Mouse (Mus musculus): ENCODE results near the gene A830031A19Rik.

A830031A19Rik gene

GRCm38 (mm10) chr11:24095656-24096353 lies 21.0 kb upstream of the A830031A19Rik start:
- DNase-seq (ENCODE audit: low spot score), result no peak

DNA sequence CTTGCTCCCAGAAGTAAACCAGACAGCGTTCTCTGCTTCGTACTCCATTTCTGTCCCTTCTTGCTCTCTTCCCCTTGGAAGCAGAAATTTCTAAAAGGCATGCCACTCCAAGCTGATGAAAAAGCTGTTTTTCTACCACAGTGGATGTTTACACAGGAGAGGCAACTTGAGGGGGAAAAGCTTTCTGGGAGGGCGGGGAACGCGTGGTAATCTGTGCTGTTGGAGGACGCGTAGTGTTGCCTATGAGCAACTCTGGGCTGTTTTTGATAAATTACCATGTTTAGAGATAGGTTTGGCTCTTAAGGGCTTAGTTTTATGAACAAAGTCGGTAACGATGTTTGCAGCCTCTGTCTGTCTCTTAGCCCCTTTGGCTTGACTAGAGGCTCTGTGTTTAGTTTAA lies 20.4 kb upstream of the A830031A19Rik start:
- DNase-seq (ENCODE audit: low spot score), result no peak

GRCm38 (mm10) chr11:24094086-24094487 lies 19.2 kb upstream of the A830031A19Rik start:
- DNase-seq (ENCODE audit: low spot score), result no peak

DNA sequence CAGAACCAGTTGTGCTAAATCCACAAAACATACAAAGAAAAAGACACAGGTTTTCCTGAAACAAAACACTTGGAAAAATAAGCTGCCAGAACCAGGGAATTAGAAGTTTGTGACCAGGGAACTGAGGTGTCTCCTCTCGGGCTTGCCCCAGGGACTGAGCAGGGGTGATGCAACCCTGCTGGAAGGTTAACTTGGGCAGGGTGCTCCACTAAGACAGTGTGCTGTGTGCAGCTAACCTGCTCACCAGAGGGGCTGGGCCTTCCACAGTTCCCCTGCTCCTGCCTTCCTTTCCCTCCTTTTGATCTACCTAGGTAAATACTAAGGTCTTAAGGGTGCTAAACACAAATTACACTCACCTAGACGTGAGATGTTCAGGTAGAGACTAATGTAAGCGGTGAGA lies 17.8 kb upstream of the A830031A19Rik start:
- no peak for DNase-seq (ENCODE audit: low spot score)

DNA sequence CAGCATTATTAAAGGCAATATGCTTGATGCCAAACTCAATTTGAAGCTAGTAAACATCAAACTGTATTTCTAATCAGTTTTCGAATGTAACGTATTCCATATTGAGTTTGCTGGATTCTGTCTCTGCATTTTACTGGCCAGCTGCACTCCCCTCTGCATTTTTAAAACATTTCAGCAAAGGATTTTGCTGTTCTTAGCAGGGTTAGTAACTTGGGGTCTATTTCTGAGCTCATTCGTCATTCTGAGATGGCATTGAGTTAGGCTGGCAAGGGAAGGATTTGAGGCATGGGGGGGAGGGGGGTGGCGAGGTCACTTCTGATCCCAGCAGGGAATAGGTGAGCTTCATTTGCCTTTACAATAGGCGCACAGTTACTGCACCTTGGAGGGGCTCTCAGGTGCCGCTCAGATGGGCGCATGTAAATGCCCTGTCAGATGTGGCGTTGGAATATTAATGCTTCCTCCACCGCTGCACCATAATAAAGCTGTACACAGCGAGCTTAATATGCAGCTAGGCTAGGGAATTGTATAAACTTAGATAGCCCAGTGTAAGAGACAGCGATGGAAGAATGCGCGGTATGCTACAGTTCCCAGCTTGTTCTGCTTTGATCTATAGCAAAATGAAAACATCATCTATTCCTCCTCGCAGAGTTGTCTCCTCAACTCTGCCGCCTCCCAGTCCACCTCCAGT lies 16.7 kb upstream of the A830031A19Rik start:
- DNase-seq (ENCODE audit: low spot score), result no peak

DNA sequence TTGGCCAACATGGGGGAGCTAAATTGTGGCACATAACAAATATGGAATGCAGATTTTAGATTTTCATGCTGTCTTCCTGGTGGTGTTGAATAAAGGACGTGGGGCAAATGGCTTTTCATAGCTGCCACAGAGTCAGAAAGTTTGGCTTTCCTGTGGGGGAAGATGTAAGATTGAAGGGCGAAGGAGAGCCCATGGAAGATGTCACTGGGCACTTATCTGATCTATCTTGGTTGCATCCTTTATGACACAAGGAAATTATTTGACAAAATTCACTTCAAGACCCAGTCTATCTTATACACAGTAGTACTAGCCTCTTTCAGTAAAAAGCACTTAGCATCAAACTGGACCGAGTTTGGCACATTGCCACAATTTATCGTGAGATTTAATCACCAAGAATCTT lies 15.6 kb upstream of the A830031A19Rik start:
- DNase-seq (ENCODE audit: low spot score), result no peak

DNA sequence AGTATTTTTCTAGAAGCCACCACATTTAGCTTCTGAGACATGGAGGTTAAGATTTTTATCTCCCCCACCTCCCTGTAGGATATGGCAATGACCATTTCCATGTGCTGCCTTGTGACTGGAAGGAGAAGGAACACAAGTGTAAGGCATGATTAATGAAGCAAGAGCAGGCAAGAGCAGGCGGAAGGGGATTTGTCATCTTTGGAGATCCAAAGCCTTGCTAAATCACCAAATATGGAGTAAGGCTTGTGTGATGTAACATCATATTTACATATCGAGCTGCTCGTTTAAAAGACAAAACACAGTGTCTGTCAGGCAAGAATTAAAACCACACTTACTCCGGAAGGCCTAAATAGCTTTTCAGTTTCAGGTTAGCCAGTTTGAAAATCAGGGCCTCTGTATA lies 12.2 kb upstream of the A830031A19Rik start:
- no peak for DNase-seq (ENCODE audit: low spot score)

DNA sequence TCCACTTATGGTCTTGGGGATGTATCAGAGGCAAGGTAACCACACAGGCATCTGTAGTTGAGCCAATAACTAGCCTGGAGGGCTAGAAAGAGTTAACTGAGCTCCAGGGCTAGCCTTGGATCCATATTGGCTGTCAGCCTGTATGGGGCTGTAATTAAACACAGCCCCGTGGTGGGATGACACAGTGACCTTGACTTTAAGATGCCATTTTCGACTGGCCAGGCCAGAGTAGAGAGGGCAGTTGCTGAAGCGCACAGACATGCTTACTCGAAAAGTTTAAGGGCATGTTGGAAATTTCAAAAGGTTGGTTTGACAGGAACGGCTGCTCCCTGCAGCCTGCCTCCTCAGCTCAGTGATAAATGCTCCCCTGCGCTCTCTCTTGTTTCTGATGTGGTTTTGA lies 11.1 kb upstream of the A830031A19Rik start:
- DNase-seq (ENCODE audit: low spot score), result no peak

- DNase-seq (ENCODE audit: low spot score), result no peak
Observed at GRCm38 (mm10) chr11:24084590-24084989, 9.7 kb upstream of the A830031A19Rik start.

GRCm38 (mm10) chr11:24084077-24084476 lies 9.2 kb upstream of the A830031A19Rik start:
- DNase-seq (ENCODE audit: low spot score), result no peak

DNA sequence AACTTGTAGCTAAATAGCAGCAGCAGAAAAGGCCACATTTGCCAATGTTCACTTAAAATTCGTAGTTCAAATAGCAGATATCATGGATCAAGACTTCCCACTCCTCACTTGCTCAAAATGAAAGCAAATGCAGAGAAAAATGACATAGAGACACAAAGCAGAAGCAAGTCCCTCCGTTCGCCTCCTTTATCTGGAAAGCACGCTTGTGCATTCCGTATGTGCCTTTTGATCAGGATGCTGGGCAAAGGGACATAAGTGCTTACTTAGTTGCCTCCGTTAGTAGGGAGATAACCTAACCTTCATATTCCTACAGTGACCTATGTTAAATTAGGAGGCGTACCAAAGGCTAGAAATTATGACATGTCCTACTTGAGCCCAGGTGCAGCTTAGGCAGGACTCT lies 8.6 kb upstream of the A830031A19Rik start:
- DNase-seq (ENCODE audit: low spot score), result no peak

GRCm38 (mm10) chr11:24083076-24083405 lies 8.2 kb upstream of the A830031A19Rik start:
- no peak for DNase-seq (ENCODE audit: low spot score)

- DNase-seq (ENCODE audit: low spot score), result no peak
Observed at GRCm38 (mm10) chr11:24082385-24083075, 7.7 kb upstream of the A830031A19Rik start.

- peak; percentile 32 for DNase-seq (ENCODE audit: low spot score)
Observed at GRCm38 (mm10) chr11:24081687-24082384, 7.0 kb upstream of the A830031A19Rik start.

DNA sequence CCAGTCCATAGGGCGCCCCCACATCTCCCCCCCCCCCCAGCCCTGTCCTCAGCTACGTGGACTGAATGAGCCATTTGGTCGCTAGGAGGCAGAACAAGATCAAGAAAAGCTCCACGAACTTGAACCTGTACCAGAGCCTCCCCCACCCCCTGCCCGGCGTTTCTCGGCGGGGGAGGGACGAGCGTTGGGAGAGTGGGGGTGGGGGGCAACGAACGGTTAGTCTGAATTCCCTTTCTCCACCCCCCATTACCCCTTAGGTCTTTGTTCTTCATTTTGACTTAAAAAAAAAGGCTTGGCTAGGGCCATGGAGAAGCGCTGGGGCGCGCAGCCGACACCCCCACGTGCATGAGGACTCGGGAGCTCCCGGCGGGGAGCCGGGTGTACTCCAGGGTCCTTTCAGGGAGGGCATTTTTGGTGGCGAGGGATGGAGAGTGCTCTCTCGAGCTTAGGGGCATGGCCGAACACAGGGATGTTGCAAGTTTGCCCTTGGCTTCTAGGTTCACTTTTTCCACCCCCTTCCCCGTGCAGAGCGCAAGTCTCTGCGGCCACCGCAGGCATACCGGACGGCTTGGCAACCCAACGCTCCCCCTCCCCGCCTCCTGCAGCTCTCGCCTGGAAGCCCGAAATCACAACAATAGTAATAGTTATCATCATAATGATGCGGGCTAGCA lies 6.3 kb upstream of the A830031A19Rik start:
- DNase-seq (ENCODE audit: low spot score), result peak; percentile 62

DNA sequence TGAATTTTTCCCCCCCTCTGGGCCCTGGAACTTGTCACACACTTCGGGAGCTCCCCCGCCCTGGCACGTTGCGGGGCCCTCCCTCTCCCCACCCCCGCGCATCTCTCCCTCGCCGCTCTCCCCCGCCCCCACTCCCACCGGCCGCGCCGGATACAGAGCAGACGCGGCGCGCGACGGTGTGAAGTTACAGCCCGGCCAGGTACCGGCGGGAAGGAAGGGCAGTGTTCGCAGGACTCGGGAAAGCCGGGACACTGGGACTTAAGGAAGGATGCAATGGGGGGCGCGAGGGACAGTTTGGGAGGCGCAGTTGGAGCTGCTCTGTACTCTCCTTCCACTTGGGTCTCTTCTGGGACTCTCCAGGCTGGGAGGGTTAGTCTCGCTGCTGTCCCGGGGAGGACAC lies 5.7 kb upstream of the A830031A19Rik start:
- DNase-seq (ENCODE audit: low spot score), result peak; percentile 30

GRCm38 (mm10) chr11:24079392-24080391 lies 4.8 kb upstream of the A830031A19Rik start:
- peak; percentile 35 for DNase-seq (ENCODE audit: low spot score)

DNA sequence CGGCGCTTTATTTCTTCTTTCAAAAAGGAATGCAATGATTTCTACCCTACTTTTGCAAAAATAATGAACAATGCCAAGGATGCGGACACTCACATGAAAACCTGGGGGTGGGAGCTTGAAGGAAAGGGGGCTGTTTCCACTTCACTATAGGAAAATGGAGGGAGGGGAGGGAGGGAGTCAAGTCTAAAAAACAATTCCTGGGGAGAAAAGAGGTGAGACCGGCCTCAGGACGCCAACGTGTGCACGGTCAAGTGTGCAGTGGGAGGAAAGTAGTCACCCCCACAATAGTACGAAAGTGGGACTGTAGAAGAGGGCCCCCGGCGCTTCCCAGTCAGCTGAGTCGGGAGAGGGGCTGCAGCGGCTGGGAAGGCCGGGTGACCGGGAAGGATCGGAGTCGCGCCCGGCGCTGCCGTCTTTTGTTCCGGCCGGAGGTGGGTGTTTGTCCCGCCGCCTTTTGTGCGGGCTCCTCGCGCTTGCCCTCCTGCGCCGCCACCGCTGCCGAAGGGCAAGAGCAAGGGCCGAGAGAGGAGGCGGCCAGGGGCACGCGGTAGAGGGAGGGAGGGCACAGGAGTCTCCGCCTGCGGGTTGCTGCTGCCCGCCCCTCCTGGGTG lies 4.0 kb upstream of the A830031A19Rik start:
- peak; percentile 38 for DNase-seq (ENCODE audit: low spot score)

DNA sequence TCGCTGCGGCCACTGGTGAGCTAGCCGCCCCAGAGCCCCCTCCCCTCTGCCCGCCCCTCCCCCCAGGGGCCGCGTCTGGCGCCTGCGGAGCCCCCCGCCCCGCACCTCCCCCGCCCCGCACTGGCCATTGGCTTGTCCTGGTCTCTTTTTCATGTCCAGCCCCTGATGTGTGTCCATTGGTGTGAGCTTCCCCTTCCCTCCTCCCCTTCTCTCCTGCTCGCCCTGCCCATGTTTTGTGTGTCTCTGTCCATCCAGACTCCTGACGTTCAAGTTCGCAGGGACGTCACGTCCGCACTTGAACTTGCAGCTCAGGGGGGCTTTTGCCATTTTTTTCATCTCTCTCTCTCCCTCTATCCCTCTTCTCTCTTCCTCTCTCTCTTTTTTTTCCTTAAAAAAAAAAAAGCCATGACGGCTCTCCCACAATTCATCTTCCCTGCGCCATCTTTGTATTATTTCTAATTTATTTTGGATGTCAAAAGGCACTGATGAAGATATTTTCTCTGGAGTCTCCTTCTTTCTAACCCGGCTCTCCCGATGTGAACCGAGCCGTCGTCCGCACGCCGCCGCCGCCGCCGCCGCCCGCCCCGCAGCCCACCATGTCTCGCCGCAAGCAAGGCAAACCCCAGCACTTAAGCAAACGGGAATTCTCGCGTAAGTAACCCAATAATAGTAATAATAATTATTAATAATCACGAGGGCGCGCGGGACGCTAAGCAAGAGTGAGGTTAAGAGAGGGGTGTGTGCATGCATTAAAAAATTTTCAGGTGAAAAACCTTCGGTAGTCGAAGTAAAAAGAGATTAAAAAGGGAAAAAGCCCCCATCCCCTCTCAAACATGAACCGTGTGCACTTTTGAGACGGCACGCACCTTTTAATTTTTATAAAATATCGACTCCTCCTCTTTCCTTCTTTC lies 3.2 kb upstream of the A830031A19Rik start, which contains the start of gene Bcl11a:
Gene Bcl11a (plus strand): TSS at position 262 of the 911 bp plus-strand sequence.
- DNase-seq (ENCODE audit: low spot score), result peak; percentile 35
